Mouse (Mus musculus): Measurements from ENCODE around the gene Ldb2.

The Ldb2 gene

DNA sequence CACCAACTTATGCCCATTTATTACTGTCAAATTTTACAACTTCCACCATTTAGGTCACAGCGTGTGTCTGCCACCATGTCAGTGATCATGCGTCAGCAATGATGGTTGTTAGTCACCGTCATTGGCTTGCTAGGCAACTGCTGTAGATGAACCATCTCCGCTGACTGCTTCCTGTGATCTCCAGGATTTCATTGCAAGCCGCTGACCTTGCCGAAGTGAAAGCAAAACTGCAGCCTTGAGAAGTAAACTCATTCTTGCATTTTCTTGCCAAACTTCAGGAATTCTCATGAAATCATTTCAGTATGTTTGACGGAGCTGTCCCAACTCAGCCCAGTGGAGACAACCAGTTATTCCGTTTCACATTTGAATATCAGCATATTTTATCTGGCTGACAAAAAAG, 247.4 kb downstream of the Ldb2 start:
- DNase-seq (ENCODE audit: extremely low spot score, low read depth, low spot score) = no peak

DNA sequence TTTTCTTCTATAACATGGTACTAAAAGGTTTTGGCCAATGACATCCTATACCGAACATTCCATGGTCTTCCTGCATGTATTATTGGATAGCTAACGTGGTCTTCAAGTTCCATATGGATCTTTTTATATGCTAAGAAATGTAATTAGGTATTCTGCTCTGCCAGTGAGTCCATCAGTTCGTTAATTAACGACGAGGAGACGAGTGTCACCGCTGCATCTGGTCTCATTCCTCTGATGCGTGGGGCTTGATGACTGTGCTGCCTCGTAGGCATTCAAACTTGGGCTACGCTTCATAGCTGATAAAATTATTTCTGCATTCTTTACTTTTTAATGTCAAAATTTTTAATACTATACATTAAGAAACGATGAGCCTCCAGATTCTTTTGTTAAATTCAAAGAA, 251.0 kb downstream of the Ldb2 start:
- DNase-seq (ENCODE audit: extremely low spot score, low read depth, low spot score) = no peak

DNA sequence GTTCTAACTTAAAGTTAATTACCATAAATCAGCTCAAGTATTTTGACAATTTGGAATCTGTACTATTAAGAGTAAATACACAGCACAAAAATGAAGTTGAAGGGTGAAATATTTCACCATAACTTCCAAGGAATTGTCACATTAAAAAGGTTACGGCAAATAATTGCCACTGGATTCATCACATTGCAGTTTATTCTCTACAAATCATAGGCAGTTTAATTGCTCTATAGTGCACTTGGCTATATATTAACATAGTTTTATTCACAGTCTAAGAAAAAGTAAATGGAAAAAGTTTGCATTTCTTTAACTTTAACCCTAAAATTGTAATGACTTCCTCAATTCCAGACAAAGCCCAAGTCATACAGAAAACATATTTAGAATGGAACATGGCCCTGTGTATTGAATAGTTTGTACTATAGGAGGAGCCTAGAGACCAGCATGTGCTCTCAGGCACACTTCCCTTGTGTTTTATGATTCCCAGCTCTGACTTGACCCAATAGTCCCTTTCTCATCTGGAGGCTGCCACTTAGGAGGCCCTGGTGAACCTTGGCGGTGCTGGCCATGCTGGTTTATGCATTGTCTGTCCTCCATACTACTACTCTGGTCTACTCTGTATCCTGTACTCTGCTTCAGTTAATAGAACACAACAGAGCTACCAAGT, 255.9 kb downstream of the Ldb2 start:
- no peak for DNase-seq (ENCODE audit: extremely low spot score, low read depth, low spot score)

DNA sequence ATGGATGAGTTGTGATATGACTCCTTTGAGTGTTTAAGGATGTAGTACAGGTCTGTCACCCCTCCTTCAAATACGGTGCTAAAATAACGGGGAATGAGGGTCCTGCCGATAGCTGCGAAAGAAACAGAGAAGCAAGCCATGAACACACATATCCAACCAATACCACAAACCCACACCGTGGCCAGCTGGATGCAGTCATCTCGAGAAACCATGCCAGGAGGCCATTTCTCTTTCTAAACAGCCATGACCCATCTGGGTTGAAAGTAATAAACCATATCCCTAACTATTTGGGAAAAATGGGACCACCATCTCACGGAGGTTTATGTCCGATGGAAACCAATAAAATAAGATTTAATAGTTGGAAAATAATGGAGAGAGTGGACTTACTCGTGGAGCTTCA, 257.7 kb downstream of the Ldb2 start:
- no peak for DNase-seq (ENCODE audit: extremely low spot score, low read depth, low spot score)

GRCm38 (mm10) chr5:44538687-44539086, 260.8 kb downstream of the Ldb2 start:
- no peak for DNase-seq (ENCODE audit: extremely low spot score, low read depth, low spot score)

- no peak for DNase-seq (ENCODE audit: extremely low spot score, low read depth, low spot score)
Observed at GRCm38 (mm10) chr5:44538000-44538395, 261.5 kb downstream of the Ldb2 start.

GRCm38 (mm10) chr5:44537316-44537999, 262.0 kb downstream of the Ldb2 start:
- DNase-seq (ENCODE audit: extremely low spot score, low read depth, low spot score) = no peak

DNA sequence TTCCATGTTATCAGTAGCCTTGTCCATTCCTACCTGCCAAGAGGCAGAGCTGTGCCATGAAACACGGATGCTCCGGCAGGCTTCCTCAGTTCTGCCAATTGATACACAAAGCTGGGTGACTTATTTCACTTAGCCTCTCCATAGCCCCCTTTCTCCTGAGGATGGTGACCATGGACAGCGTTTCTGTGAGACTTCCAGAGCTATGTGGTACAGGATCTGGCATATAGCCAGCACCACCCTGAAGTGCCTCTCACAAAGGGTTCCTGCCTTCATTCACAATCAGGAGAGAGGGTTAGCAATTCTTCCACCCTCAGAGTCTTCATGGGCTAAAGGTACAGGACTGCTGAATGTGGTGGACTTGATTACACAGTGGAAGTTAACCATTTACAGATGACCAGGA, 270.0 kb downstream of the Ldb2 start:
- DNase-seq (ENCODE audit: extremely low spot score, low read depth, low spot score) = no peak

GRCm38 (mm10) chr5:44529001-44529400, 270.5 kb downstream of the Ldb2 start:
- DNase-seq (ENCODE audit: extremely low spot score, low read depth, low spot score) = no peak

GRCm38 (mm10) chr5:44505221-44505620, 294.3 kb downstream of the Ldb2 start:
- no peak for DNase-seq (ENCODE audit: extremely low spot score, low read depth, low spot score)

DNA sequence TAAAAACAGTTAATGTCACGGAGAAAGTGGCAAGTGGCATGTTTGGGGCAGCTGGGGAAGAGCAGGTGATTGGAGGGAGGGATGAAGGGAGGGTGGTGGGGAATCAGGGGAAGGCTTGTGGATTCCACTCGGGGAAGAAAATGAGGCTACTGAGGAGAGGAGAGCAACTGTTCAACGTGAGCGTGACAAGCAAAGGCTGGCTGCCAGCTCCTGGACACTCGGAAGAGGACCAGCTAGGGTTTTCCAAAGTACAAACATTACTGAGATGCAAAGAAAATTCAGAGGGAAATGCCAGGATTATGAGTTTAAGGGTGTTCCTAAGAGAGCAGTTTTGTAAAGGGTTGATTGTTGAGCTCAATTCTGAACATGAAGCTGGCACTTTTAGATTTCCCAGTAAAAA, 294.7 kb downstream of the Ldb2 start:
- no peak for DNase-seq (ENCODE audit: extremely low spot score, low read depth, low spot score)

- no peak for DNase-seq (ENCODE audit: extremely low spot score, low read depth, low spot score)
Observed at GRCm38 (mm10) chr5:44498229-44498628, 301.3 kb downstream of the Ldb2 start.

DNA sequence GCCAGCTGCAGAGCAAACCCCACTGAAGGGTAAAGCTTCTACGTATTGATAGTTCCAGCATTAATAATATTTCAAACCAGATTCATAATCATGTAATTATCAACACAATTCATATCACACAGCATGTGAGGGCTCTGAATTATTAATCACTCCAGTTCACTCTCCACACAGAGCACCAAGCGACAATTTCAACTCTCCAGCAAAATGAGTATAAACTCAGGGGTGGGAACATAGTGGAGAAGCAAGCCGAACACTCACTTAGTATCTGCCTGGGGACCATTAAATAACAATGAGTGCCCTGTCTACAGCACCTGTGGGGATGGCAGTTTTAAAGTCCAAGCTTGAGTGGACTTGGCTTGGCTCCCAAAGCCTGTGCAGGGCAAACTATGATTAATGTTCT, 302.6 kb downstream of the Ldb2 start:
- DNase-seq (ENCODE audit: extremely low spot score, low read depth, low spot score) = no peak

DNA sequence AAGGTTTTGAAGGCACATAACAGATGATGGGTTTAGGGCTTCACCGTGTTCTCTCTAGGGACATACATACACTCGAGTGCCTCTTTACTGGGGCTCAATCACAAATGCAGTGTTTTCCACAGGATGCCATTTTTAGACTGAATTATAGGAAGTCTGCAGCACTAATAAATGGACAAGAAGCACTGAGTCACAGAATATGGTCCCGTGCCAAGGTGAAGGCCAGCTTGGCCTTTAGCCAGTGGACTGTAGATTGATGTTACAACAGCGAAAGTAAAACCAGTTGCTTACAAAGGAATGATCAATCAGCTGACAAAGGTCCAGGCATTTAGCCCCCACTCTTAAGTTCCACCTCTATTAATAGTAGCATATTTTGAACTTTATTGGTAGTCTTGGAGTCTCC, 304.4 kb downstream of the Ldb2 start:
- DNase-seq (ENCODE audit: extremely low spot score, low read depth, low spot score) = no peak

GRCm38 (mm10) chr5:44494133-44494532, 305.3 kb downstream of the Ldb2 start:
- DNase-seq (ENCODE audit: extremely low spot score, low read depth, low spot score) = no peak

DNA sequence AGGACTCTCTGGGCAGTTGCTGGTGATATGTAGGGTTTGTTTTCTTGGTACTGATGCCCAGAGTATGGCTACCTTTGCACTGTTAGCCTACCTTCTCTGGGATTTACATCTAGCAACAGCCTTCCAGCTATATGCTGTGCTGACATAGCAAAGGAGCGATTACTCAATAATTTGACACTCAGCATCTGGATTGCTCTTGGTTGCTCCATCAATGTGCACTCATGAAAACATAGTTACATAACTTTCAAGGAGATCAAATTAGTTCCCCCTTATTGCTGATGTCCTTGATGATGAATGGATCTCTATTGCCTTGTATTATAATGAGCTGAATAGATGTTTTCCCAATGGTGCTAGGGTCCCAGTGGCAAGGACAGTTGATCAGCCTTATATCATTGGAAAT, 308.0 kb downstream of the Ldb2 start:
- no peak for DNase-seq (ENCODE audit: extremely low spot score, low read depth, low spot score)

GRCm38 (mm10) chr5:44490462-44490861, 309.0 kb downstream of the Ldb2 start:
- no peak for DNase-seq (ENCODE audit: extremely low spot score, low read depth, low spot score)

- DNase-seq (ENCODE audit: extremely low spot score, low read depth, low spot score) = no peak
Observed at GRCm38 (mm10) chr5:44483426-44484106, 315.9 kb downstream of the Ldb2 start.

GRCm38 (mm10) chr5:44481406-44481805, 318.1 kb downstream of the Ldb2 start:
- DNase-seq (ENCODE audit: extremely low spot score, low read depth, low spot score) = no peak

- DNase-seq (ENCODE audit: extremely low spot score, low read depth, low spot score) = peak; percentile 20
Observed at GRCm38 (mm10) chr5:44476356-44476755, 323.1 kb downstream of the Ldb2 start.

GRCm38 (mm10) chr5:44475543-44475942, 323.9 kb downstream of the Ldb2 start:
- DNase-seq (ENCODE audit: extremely low spot score, low read depth, low spot score) = no peak

Data from hindlimb bud, embryonic 11.5 days (tissue).